Comparison of ENCODE assay signal across 8 mouse cellular contexts in genomic region chr17:25828223-25828594, GRCm38 (mm10). TPM values are rescaled to one million over a fixed set of nuclear protein-coding genes. Genes with fewer than 3 reads are reported as not detected.
DNase-seq lines count a peak whose midpoint lies in the region; ATAC-seq and TF ChIP-seq lines count a peak whose summit lies in the region.

No protein-coding gene starts in this region.

- H3K4me2 ChIP-seq in liver, embryonic 16.5 days (ENCODE audit: low read depth, low read length): peak overlapping the region; percentile 69

- intact Hi-C loops in gastrocnemius, adult 2 months (cut with DNase I): no loop called here

- no peak for TF ChIP-seq CTCF in gastrocnemius, adult 2 months (IDR thresholded peaks at IDR 0.05)

- peaks cover 14% of the 10 kb centered on the region for H3K36me3 ChIP-seq in liver, embryonic 16.5 days (ENCODE audit: control insufficient read depth, insufficient read depth)

- no peaks in the 10 kb centered on the region for H3K27me3 ChIP-seq in liver, embryonic 16.5 days (ENCODE audit: control insufficient read depth, insufficient read depth, low read depth, low read length)

- 83% methylated on average over 8 of the region's 8 CpGs for WGBS in liver, embryonic 16.5 days (ENCODE audit: insufficient replicate concordance)

- H3K9ac ChIP-seq in liver, embryonic 16.5 days (ENCODE audit: low read depth, low read length): peak overlapping the region; percentile 73; the same call in 1 of the 2 replicates

- peaks cover 55% of the 10 kb centered on the region for H3K4me1 ChIP-seq in liver, embryonic 16.5 days (ENCODE audit: control insufficient read depth, low read depth, low read length)

- no peak for ATAC-seq in liver, embryonic 16.5 days (ENCODE audit: low read depth)

- peak overlapping the region; percentile 71 for H3K4me3 ChIP-seq in gastrocnemius, adult 2 months
- H3K4me3 ChIP-seq in liver, embryonic 16.5 days (ENCODE audit: low read depth, low read length): peak overlapping the region; percentile 60

- no peaks in the 10 kb centered on the region for H3K9me3 ChIP-seq in liver, embryonic 16.5 days (replicated peaks; ENCODE audit: control insufficient read depth, low read length)

- peak overlapping the region; percentile 83 for H3K27ac ChIP-seq in gastrocnemius, adult 2 months
- H3K27ac ChIP-seq in liver, embryonic 16.5 days (ENCODE audit: low read length): peak overlapping the region; percentile 75

- DNase-seq in gastrocnemius, adult 2 months: no peak
- DNase-seq in gastrocnemius, postnatal 10 days: no peak
- peak; percentile 22 for DNase-seq in thymus, postnatal 0 days (ENCODE audit: low spot score)
- DNase-seq in thymus, adult 18-20 months: no peak
- no peak for DNase-seq in frontal cortex, postnatal 10 days (ENCODE audit: low spot score in 2 of 2)
- no peak for DNase-seq in embryo, embryonic 10.5 days (ENCODE audit: low spot score)
- DNase-seq in adrenal gland, postnatal 10 days: no peak

RNA-seq across cellular contexts. Expression of gene Jmjd8, which starts 0.5 kb away (rescaled TPM):
- 10 to 100 TPM; 11.5 to 13.0 TPM for total RNA-seq in gastrocnemius, adult 2 months (2021)
- total RNA-seq in gastrocnemius, postnatal 10 days (2021): 10 to 100 TPM; 22.1 to 25.8 TPM
- polyA plus RNA-seq in thymus, postnatal 0 days (2015; fragmentation: Nextera tagmentation; extraction: Ambion mirVana): 28.8 and 32.2 TPM in 2 replicates
- polyA plus RNA-seq in liver, embryonic 16.5 days (2015; fragmentation: Nextera tagmentation; extraction: Ambion mirVana): 20.7 and 23.5 TPM in 2 replicates
- total RNA-seq in adrenal gland, postnatal 10 days (2021): 10 to 100 TPM; 54.9 to 62.3 TPM

RNA-seq across cellular contexts. Expression of gene Wdr24, which starts 4.8 kb away (rescaled TPM):
- total RNA-seq in gastrocnemius, adult 2 months (2021): 10 to 100 TPM in 1 of 2 experiments, 1 to 10 TPM in 1; 8.7 to 10.0 TPM
- 10 to 100 TPM in 1 of 2 experiments, 1 to 10 TPM in 1; 10.0 to 10.8 TPM for total RNA-seq in gastrocnemius, postnatal 10 days (2021)
- 25.8 and 27.3 TPM in 2 replicates for polyA plus RNA-seq in thymus, postnatal 0 days (2015; fragmentation: Nextera tagmentation; extraction: Ambion mirVana)
- 10.8 and 11.6 TPM in 2 replicates for polyA plus RNA-seq in liver, embryonic 16.5 days (2015; fragmentation: Nextera tagmentation; extraction: Ambion mirVana)
- total RNA-seq in adrenal gland, postnatal 10 days (2021): 10 to 100 TPM; 17.6 to 23.1 TPM

RNA-seq across cellular contexts. Expression of gene Stub1, which starts 5.0 kb away (rescaled TPM):
- 10 to 100 TPM; 85.8 to 93.8 TPM for total RNA-seq in gastrocnemius, adult 2 months (2021)
- 10 to 100 TPM; 95.7 to 99.9 TPM for total RNA-seq in gastrocnemius, postnatal 10 days (2021)
- 181 and 191 TPM in 2 replicates for polyA plus RNA-seq in thymus, postnatal 0 days (2015; fragmentation: Nextera tagmentation; extraction: Ambion mirVana)
- 106 and 112 TPM in 2 replicates for polyA plus RNA-seq in liver, embryonic 16.5 days (2015; fragmentation: Nextera tagmentation; extraction: Ambion mirVana)
- 100 to 1,000 TPM; 138 to 157 TPM for total RNA-seq in adrenal gland, postnatal 10 days (2021)

RNA-seq across cellular contexts. Expression of gene Rhbdl1, which starts 8.9 kb away (rescaled TPM):
- total RNA-seq in gastrocnemius, adult 2 months (2021): 10 to 100 TPM; 17.2 to 20.2 TPM
- total RNA-seq in gastrocnemius, postnatal 10 days (2021): 10 to 100 TPM in 1 of 2 experiments, 1 to 10 TPM in 1; 9.8 to 10.9 TPM
- 0.38 and 0.45 TPM in 2 replicates for polyA plus RNA-seq in thymus, postnatal 0 days (2015; fragmentation: Nextera tagmentation; extraction: Ambion mirVana)
- polyA plus RNA-seq in liver, embryonic 16.5 days (2015; fragmentation: Nextera tagmentation; extraction: Ambion mirVana): 0.30 and 0.45 TPM in 2 replicates
- 10 to 100 TPM; 11.9 to 14.6 TPM for total RNA-seq in adrenal gland, postnatal 10 days (2021)

RNA-seq across cellular contexts. Expression of gene Gm20683, which starts 13.4 kb away (rescaled TPM):
- 10 to 100 TPM; 13.0 to 15.9 TPM for total RNA-seq in gastrocnemius, adult 2 months (2021)
- 1 to 10 TPM; 5.8 to 7.3 TPM for total RNA-seq in gastrocnemius, postnatal 10 days (2021)
- 1.2 and 1.5 TPM in 2 replicates for polyA plus RNA-seq in thymus, postnatal 0 days (2015; fragmentation: Nextera tagmentation; extraction: Ambion mirVana)
- 0.64 and 0.65 TPM in 2 replicates for polyA plus RNA-seq in liver, embryonic 16.5 days (2015; fragmentation: Nextera tagmentation; extraction: Ambion mirVana)
- 10 to 100 TPM in 1 of 2 experiments, 1 to 10 TPM in 1; 7.0 to 12.3 TPM for total RNA-seq in adrenal gland, postnatal 10 days (2021)
